Mouse (Mus musculus): Measurements from ENCODE around the gene Fbxo2.

DNA sequence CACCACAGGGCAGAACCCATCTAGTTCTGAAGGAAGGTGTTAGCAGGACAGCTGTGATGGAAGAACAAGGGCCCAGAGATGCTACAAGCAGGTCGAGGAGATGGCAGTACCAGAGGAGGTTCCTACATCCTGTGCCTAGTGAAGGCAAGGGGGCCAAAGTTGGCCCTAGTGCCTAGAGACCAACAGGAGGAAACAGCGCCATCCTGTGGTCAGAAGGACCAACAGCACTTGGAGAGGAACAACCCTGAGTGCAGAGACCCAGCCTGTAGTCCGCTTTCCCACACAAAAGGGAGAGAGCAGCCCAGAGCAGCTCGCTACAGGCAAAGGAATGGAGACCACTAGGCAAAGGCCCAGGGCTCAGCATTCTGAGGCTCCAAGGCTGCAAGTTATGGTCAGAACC is 25.4 kb downstream of the Fbxo2 start:
- TF ChIP-seq CTCF (IDR thresholded peaks at IDR 0.05) (peak; percentile 27), EP300 (IDR thresholded peaks at IDR 0.05) (no peak)
